Mouse (Mus musculus): ENCODE measurements around the gene Cyp2d9.

GRCm38 (mm10) chr15:82418616-82419015, 14.6 kb upstream of the Cyp2d9 start:
- TF ChIP-seq CTCF (IDR thresholded peaks at IDR 0.05; ENCODE audit: insufficient read depth, low read length), result no peak
- no peak for TF ChIP-seq POLR2A (IDR thresholded peaks at IDR 0.05; ENCODE audit: borderline replicate concordance, extremely low read depth, low read depth, low read length)
